Mouse (Mus musculus) neural tube, embryonic 14.5 days (tissue): ENCODE measurements around the gene Pi16. TPM values are rescaled to one million over a fixed set of nuclear protein-coding genes. Genes with fewer than 3 reads are reported as not detected.
"Not testable (repeated sequence)": the region's sequence is repeated elsewhere in the genome, so short reads cannot be mapped to it uniquely, and the experiment has no call there.

Experiments used
- ATAC-seq: fragments of 200-750 bp; cut with Nextera tagmentation; 2 replicates; pipeline ENCODE4 v1.8.0; 2017; ENCODE audit warnings: low read depth, mild to moderate bottlenecking, moderate TSS enrichment, moderate library complexity
- H3K27ac ChIP-seq: fragments of 300-500 bp; sonication (generic); 2 replicates; pipeline ENCODE4 v1.5.1; 2014; ENCODE audit warnings: low read depth, mild to moderate bottlenecking, control low read depth, low read length, moderate library complexity, mixed read lengths
- H3K27me3 ChIP-seq: fragments of 300-500 bp; sonication (generic); 2 replicates; pipeline ENCODE4 v1.6.1; 2014; ENCODE audit warnings: low read length; ENCODE audit not compliant: control insufficient read depth, insufficient read depth
- H3K36me3 ChIP-seq: fragments of 300-500 bp; sonication (generic); 2 replicates; pipeline ENCODE4 v1.6.1; 2014; ENCODE audit warnings: low read length, mixed read lengths; ENCODE audit not compliant: control insufficient read depth, insufficient read depth
- H3K4me1 ChIP-seq: fragments of 300-500 bp; sonication (generic); 2 replicates; pipeline ENCODE4 v1.6.1; 2014; ENCODE audit warnings: low read length; ENCODE audit not compliant: control insufficient read depth, insufficient read depth
- H3K4me2 ChIP-seq: fragments of 300-500 bp; sonication (generic); 2 replicates; pipeline ENCODE4 v1.6.1; 2014; ENCODE audit warnings: mild to moderate bottlenecking, low read depth, low read length, control low read depth
- H3K4me3 ChIP-seq: fragments of 300-500 bp; sonication (generic); 2 replicates; pipeline ENCODE4 v1.5.1; 2014; ENCODE audit warnings: low read depth, low read length, control low read depth, mixed read lengths
- H3K9ac ChIP-seq: fragments of 300-500 bp; sonication (generic); replicated peaks from 2 replicates; pipeline ENCODE4 v1.6.1; 2014; ENCODE audit warnings: low read depth, mild to moderate bottlenecking, control low read depth, low read length, mixed read lengths
- H3K9me3 ChIP-seq: fragments of 300-500 bp; sonication (generic); 2 replicates; pipeline ENCODE4 v1.6.1; 2016; ENCODE audit warnings: low read length; ENCODE audit not compliant: control insufficient read depth
- WGBS: fragments of 180-500 bp; shearing (Covaris S2); extraction: QIAGEN DNeasy Blood & Tissue Kit; methylation state at CpG from one replicate; pipeline ENCODE4 v1.1.7; 2014; 5-methylcytosine and 5-hydroxymethylcytosine counted together
- polyA plus RNA-seq: library from polyadenylated mRNA; unstranded; fragments of >200 nt; fragmentation: Nextera tagmentation; extraction: Ambion mirVana; gene quantifications from 2 replicates; pipeline ENCODE4 v1.2.1, GENCODE M21; 2014

Pi16 gene
- polyA plus RNA-seq, 1 experiment from 2014 or later, result 0.92 TPM

DNA sequence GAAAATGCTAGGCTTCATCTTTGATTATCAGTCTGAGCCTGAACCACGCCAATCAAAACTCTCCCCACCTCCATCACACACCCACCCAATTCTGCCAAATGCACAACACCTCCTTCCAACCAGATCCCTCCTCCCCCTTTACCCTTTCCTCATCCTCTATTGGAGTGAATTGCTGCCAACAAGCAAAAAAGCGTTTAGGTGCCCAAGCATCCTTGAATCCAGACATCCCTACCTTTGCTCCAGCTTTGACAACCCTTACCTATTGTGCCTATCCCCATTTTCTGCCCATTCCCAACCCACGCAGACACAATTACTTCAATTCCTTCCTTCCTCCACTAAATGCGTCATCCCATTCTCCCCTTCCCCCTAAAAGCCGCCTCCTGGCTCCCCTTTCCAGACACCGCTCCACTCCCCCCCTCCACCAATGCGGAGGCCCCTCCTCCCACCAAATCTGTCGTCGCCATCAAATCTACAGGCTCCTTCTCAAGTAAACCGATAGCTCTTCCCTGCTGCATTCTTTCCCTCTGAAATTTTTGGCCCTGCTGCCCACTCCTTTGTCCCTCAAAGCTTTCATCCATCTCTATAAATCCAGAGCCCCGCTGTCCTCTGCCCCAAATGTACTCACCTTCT, 29.1 kb downstream of the Pi16 start:
- no peak for ATAC-seq
- Histone ChIP-seq H3K9ac (peak overlapping the region; percentile 86), H3K27me3 (no peaks in the 10 kb centered on the region), H3K9me3 (no peaks in the 10 kb centered on the region), H3K36me3 (peaks cover 9% of the 10 kb centered on the region), H3K4me1 (peaks cover 18% of the 10 kb centered on the region), H3K4me2 (peak overlapping the region; percentile 61), H3K4me3 (peak overlapping the region; percentile 84), H3K27ac (peak overlapping the region; percentile 92)
- 3% methylated on average over 11 of the region's 11 CpGs for WGBS

- Histone ChIP-seq H3K36me3 (peaks cover 9% of the 10 kb centered on the region), H3K4me3 (peak overlapping the region; percentile 84), H3K4me2 (peak overlapping the region; percentile 61), H3K27ac (peak overlapping the region; percentile 92), H3K4me1 (peaks cover 12% of the 10 kb centered on the region), H3K9ac (peak overlapping the region; percentile 86), H3K9me3 (no peaks in the 10 kb centered on the region), H3K27me3 (no peaks in the 10 kb centered on the region)
- peak; percentile 64 for ATAC-seq
- WGBS, result under 1% methylated on average over 41 of the region's 45 CpGs
Measured at GRCm38 (mm10) chr17:29347126-29347644, 29.7 kb downstream of the Pi16 start.

GRCm38 (mm10) chr17:29347645-29348256, 30.3 kb downstream of the Pi16 start, which contains the start of gene Mtch1:
Gene Mtch1, minus strand, starts transcription at chr17:29347934.
- Histone ChIP-seq H3K4me3 (peak within 1 kb of the TSS; percentile 84), H3K9me3 (no peaks in the 10 kb centered on the region), H3K9ac (peak within 1 kb of the TSS; percentile 86), H3K4me1 (peaks cover 12% of the 10 kb centered on the region), H3K27ac (peak within 1 kb of the TSS; percentile 92), H3K4me2 (peak within 1 kb of the TSS; percentile 61), H3K36me3 (peaks cover 9% of the 10 kb centered on the region), H3K27me3 (no peaks in the 10 kb centered on the region)
- WGBS, result under 1% methylated on average over 38 of the region's 53 CpGs
- peak; percentile 93 for ATAC-seq

DNA sequence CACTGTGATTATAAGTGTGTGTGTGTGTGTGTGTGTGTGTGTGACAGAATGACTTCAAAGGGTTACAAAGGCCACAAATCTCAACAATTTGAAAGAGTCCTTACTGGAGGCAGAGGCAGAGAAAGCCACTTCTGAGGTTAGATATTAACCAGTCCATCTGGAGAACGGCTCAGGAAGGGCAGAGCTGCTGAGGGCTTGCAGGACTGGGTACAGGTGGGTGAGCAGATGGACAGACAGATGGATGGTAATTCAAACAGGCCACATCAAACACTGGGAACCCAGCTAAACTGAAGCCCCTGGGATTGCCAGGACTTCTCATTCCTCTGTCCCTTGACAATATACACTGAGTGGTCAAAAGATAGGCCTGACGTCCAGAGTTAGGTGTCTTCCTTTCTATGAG, 31.5 kb downstream of the Pi16 start:
- no peak overlapping the region for H3K4me2 ChIP-seq
- peaks cover under 1% of the 10 kb centered on the region; the same call in 1 of the 2 replicates for H3K36me3 ChIP-seq
- no peak overlapping the region for H3K9ac ChIP-seq
- no peak for ATAC-seq
- H3K27me3 ChIP-seq, result no peaks in the 10 kb centered on the region
- no peak overlapping the region for H3K27ac ChIP-seq
- no peak overlapping the region for H3K4me3 ChIP-seq
- H3K9me3 ChIP-seq, result no peaks in the 10 kb centered on the region
- whole genome bisulfite sequencing, result 75% methylated on average over 2 of the region's 2 CpGs
- H3K4me1 ChIP-seq, result peaks cover 12% of the 10 kb centered on the region

- not testable (repeated sequence) for H3K27ac ChIP-seq, H3K4me2 ChIP-seq, H3K27me3 ChIP-seq, H3K4me3 ChIP-seq, H3K9me3 ChIP-seq, H3K9ac ChIP-seq, ATAC-seq, H3K36me3 ChIP-seq
- WGBS, result 75% methylated on average over 5 of the region's 5 CpGs
- peaks cover 13% of the 10 kb centered on the region for H3K4me1 ChIP-seq
Measured at GRCm38 (mm10) chr17:29351056-29351455, 33.6 kb downstream of the Pi16 start.

DNA sequence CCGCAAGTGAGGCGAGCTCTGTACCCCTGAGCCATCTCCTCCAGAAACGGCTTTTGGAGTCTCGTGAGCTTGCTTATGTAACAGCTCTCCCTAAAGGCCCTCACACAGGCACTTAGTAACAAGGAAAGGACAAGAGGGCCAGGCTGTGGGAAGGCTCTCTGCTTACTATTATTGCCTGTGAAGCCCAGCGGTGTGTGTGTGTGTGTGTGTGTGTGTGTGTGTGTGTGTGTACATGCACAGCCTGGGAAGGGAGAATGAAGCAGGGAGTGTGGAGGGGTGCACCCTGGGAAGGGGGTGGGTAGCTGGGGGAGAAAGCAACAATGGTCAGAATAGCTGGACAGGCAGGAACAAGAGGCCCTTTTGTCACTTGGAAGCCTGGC, 38.0 kb downstream of the Pi16 start:
- ATAC-seq, result peak; percentile 59
- 7% methylated on average over 5 of the region's 5 CpGs for WGBS
- H3K36me3 ChIP-seq, result no peaks in the 10 kb centered on the region
- H3K9me3 ChIP-seq, result no peaks in the 10 kb centered on the region
- H3K4me1 ChIP-seq, result peaks cover 18% of the 10 kb centered on the region; the same call in 1 of the 2 replicates
- H3K9ac ChIP-seq, result peak overlapping the region; percentile 35; the same call in 1 of the 2 replicates
- no peaks in the 10 kb centered on the region for H3K27me3 ChIP-seq
- no peak overlapping the region for H3K4me2 ChIP-seq
- peak overlapping the region; percentile 95 for H3K27ac ChIP-seq
- H3K4me3 ChIP-seq, result no peak overlapping the region

GRCm38 (mm10) chr17:29355841-29356478, 38.5 kb downstream of the Pi16 start:
- 7% methylated on average over 17 of the region's 17 CpGs for WGBS
- H3K4me2 ChIP-seq, result peak overlapping the region; percentile 46
- peak overlapping the region; percentile 22; the same call in 1 of the 2 replicates for H3K4me3 ChIP-seq
- no peaks in the 10 kb centered on the region for H3K9me3 ChIP-seq
- peaks cover 18% of the 10 kb centered on the region; the same call in 1 of the 2 replicates for H3K4me1 ChIP-seq
- no peaks in the 10 kb centered on the region for H3K36me3 ChIP-seq
- ATAC-seq, result peak; percentile 52; the same call in 1 of the 2 replicates
- H3K27me3 ChIP-seq, result no peaks in the 10 kb centered on the region
- peak overlapping the region; percentile 35 for H3K9ac ChIP-seq
- peak overlapping the region; percentile 95 for H3K27ac ChIP-seq

DNA sequence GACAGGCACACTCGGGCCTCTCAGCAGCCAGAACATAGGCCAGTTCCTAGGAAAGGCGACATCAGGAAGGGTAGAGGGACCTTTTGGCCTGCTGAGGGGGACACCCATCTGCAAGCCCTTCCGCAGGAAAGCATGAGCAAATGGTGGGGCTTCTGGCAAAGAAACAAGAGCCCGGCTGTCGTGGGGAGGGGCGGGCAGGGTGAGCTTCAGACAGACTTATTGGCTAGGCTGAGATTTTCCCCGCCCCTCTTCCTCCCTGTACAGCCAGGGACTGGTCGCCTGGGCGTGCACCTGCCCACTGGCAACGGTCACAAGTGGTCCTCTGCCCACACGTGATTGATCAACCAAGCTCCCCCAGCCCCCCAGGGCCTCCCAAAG, 39.0 kb downstream of the Pi16 start:
- Histone ChIP-seq H3K36me3 (no peaks in the 10 kb centered on the region), H3K4me3 (peak overlapping the region; percentile 22), H3K4me1 (peaks cover 18% of the 10 kb centered on the region; the same call in 1 of the 2 replicates), H3K27ac (peak overlapping the region; percentile 95), H3K9ac (peak overlapping the region; percentile 35), H3K27me3 (no peaks in the 10 kb centered on the region), H3K9me3 (no peaks in the 10 kb centered on the region), H3K4me2 (peak overlapping the region; percentile 46)
- peak; percentile 97 for ATAC-seq
- 1% methylated on average over 9 of the region's 11 CpGs for WGBS
